Mouse (Mus musculus) retina, postnatal 7 days (tissue): Measurements from ENCODE around the gene Ago1.

Experiments used
- DNase-seq: peaks from one replicate; pipeline ENCODE4 v3.0.0-alpha.2; 2012; ENCODE audit warnings: low read depth, low spot score

The Ago1 gene

GRCm38 (mm10) chr4:126412526-126412925 lies 55.9 kb downstream of the Ago1 start:
- DNase-seq = no peak
